Mouse (Mus musculus) MEL (cell line): ENCODE measurements around the gene Pcca. TPM values are rescaled to one million over a fixed set of nuclear protein-coding genes. Genes with fewer than 3 reads are reported as not detected.

Source experiments
- DNase-seq: peaks from one replicate; pipeline ENCODE4 v3.0.0; 2011; ENCODE audit warnings: low read depth, low spot score
- H3K27ac ChIP-seq: 2 replicates; pipeline ENCODE4 v1.5.1; 2012; ENCODE audit warnings: low read depth, mild to moderate bottlenecking, control low read depth, low read length, moderate library complexity; ENCODE audit not compliant: control insufficient read depth
- H3K27me3 ChIP-seq, 2 experiments: fragments of 150-350 bp in 1 of 2; sonication (generic) in 1 of 2; 2 replicates each; pipeline ENCODE4 v1.6.1; 2012; ENCODE audit warnings: low read length in 2 of 2, mild to moderate bottlenecking in 2 of 2, improper control_type of control experiment in 1 of 2, moderate library complexity in 1 of 2; ENCODE audit not compliant: insufficient read depth in 2 of 2, control insufficient read depth in 1 of 2
- H3K36me3 ChIP-seq, 2 experiments: 2 replicates each; pipeline ENCODE4 v1.6.1; 2012 to 2014; ENCODE audit warnings: low read length in 2 of 2, improper control_type of control experiment in 1 of 2, inconsistent platforms in 1 of 2, mild to moderate bottlenecking in 1 of 2; ENCODE audit not compliant: insufficient read depth in 2 of 2, control insufficient read depth in 1 of 2
- H3K4me1 ChIP-seq, 2 experiments: fragments of 150-350 bp in 1 of 2; sonication (generic) in 1 of 2; 2 replicates each; pipeline ENCODE4 v1.6.1; 2012; ENCODE audit warnings: low read length in 2 of 2, improper control_type of control experiment in 1 of 2, mild to moderate bottlenecking in 1 of 2; ENCODE audit not compliant: insufficient read depth in 2 of 2, control insufficient read depth in 1 of 2
- H3K4me3 ChIP-seq, 2 experiments: fragments of 150-350 bp in 1 of 2; sonication (generic) in 1 of 2; 2 replicates each; pipeline ENCODE4 v1.5.1; 2012; ENCODE audit warnings: low read depth in 2 of 2, low read length in 2 of 2, mild to moderate bottlenecking in 2 of 2, moderate library complexity in 2 of 2, control low read depth in 1 of 2, improper control_type of control experiment in 1 of 2; ENCODE audit not compliant: control insufficient read depth in 1 of 2, insufficient read depth in 1 of 2
- H3K79me2 ChIP-seq: 2 replicates; pipeline ENCODE4 v1.6.1; 2012; ENCODE audit warnings: mild to moderate bottlenecking, low read length, moderate library complexity; ENCODE audit not compliant: control insufficient read depth, poor library complexity, insufficient read depth
- H3K9ac ChIP-seq: 2 replicates; pipeline ENCODE4 v1.6.1; 2012; ENCODE audit warnings: low read depth, mild to moderate bottlenecking, control low read depth, low read length, moderate library complexity; ENCODE audit not compliant: control insufficient read depth, poor library complexity, severe bottlenecking
- H3K9me3 ChIP-seq: fragments of 150-350 bp; sonication (generic); replicated peaks from 2 replicates; pipeline ENCODE4 v1.6.1; 2012; ENCODE audit warnings: mild to moderate bottlenecking, low read length, improper control_type of control experiment, moderate library complexity; ENCODE audit not compliant: insufficient read depth
- BHLHE40 ChIP-seq: IDR thresholded peaks from 2 replicates; pipeline ENCODE4 v1.6.1; 2012; ENCODE audit warnings: low read depth, mild to moderate bottlenecking, inconsistent platforms, low read length, improper control_type of control experiment, borderline replicate concordance
- CHD1 ChIP-seq: IDR thresholded peaks from 2 replicates; pipeline ENCODE4 v1.6.1; 2012; ENCODE audit warnings: low read depth, mild to moderate bottlenecking, inconsistent platforms, low read length, improper control_type of control experiment
- CHD2 ChIP-seq: IDR thresholded peaks from 2 replicates; pipeline ENCODE4 v1.6.1; 2011; ENCODE audit warnings: low read length, improper control_type of control experiment
- E2F4 ChIP-seq: IDR thresholded peaks from 2 replicates; pipeline ENCODE4 v1.6.1; 2011; ENCODE audit warnings: low read depth, low read length, improper control_type of control experiment, borderline replicate concordance
- ELF1 ChIP-seq: IDR thresholded peaks from 2 replicates; pipeline ENCODE4 v1.6.1; 2014; ENCODE audit warnings: low read depth, mild to moderate bottlenecking, inconsistent platforms, low read length, improper control_type of control experiment, moderate library complexity
- JUND ChIP-seq: IDR thresholded peaks from 2 replicates; pipeline ENCODE4 v1.6.1; 2011; ENCODE audit warnings: low read depth, mild to moderate bottlenecking, improper control_type of control experiment, low read length
- KAT2A ChIP-seq: conservative IDR thresholded peaks from 2 replicates; pipeline ENCODE4 v1.6.1; 2012; ENCODE audit warnings: low read depth, low read length, improper control_type of control experiment, inconsistent platforms
- MAFK ChIP-seq: IDR thresholded peaks from 2 replicates; pipeline ENCODE4 v1.6.1; 2011; ENCODE audit warnings: low read depth, mild to moderate bottlenecking, low read length, improper control_type of control experiment, borderline replicate concordance
- MAZ ChIP-seq: IDR thresholded peaks from 2 replicates; pipeline ENCODE4 v1.6.1; 2012; ENCODE audit warnings: low read depth, mild to moderate bottlenecking, inconsistent platforms, low read length, improper control_type of control experiment
- MXI1 ChIP-seq: IDR thresholded peaks from 2 replicates; pipeline ENCODE4 v1.6.1; 2011; ENCODE audit warnings: mild to moderate bottlenecking, low read depth, low read length, improper control_type of control experiment
- MYC ChIP-seq: IDR thresholded peaks from 2 replicates; pipeline ENCODE4 v1.6.1; 2011; ENCODE audit warnings: low read depth, mild to moderate bottlenecking, low read length, improper control_type of control experiment, moderate library complexity
- NELFE ChIP-seq: IDR thresholded peaks from 2 replicates; pipeline ENCODE4 v1.6.1; 2011; ENCODE audit warnings: low read depth, low read length, improper control_type of control experiment
- POLR2A ChIP-seq, 2 experiments: IDR thresholded peaks; 2 replicates each; pipeline ENCODE4 v1.6.1; 2011 to 2012; ENCODE audit warnings: low read length in 2 of 2, mild to moderate bottlenecking in 2 of 2, control low read depth in 1 of 2, improper control_type of control experiment in 1 of 2, low read depth in 1 of 2, moderate library complexity in 1 of 2; ENCODE audit not compliant: control insufficient read depth in 1 of 2, insufficient read depth in 1 of 2, poor library complexity in 1 of 2
- RAD21 ChIP-seq: IDR thresholded peaks from 2 replicates; pipeline ENCODE4 v1.6.1; 2011; ENCODE audit warnings: mild to moderate bottlenecking, low read depth, low read length, improper control_type of control experiment
- SIN3A ChIP-seq: IDR thresholded peaks from 2 replicates; pipeline ENCODE4 v1.6.1; 2012; ENCODE audit warnings: low read length, improper control_type of control experiment, inconsistent platforms
- SMC3 ChIP-seq: IDR thresholded peaks from 2 replicates; pipeline ENCODE4 v1.6.1; 2011; ENCODE audit warnings: low read depth, low read length, improper control_type of control experiment
- TBP ChIP-seq: IDR thresholded peaks from 2 replicates; pipeline ENCODE4 v1.8.0; 2011; ENCODE audit warnings: low read depth, low read length, improper control_type of control experiment
- TCF12 ChIP-seq: IDR thresholded peaks from 2 replicates; pipeline ENCODE4 v1.6.1; 2014; ENCODE audit warnings: low read depth, mild to moderate bottlenecking, inconsistent platforms, low read length, improper control_type of control experiment, moderate library complexity
- USF1 ChIP-seq: IDR thresholded peaks from 2 replicates; pipeline ENCODE4 v1.6.1; 2014; ENCODE audit warnings: low read depth, mild to moderate bottlenecking, inconsistent platforms, low read length, improper control_type of control experiment, moderate library complexity
- USF2 ChIP-seq, 2 experiments: IDR thresholded peaks; 2 replicates each; pipeline ENCODE4 v1.6.1; 2011 to 2012; ENCODE audit warnings: improper control_type of control experiment in 2 of 2, low read length in 2 of 2, borderline replicate concordance in 1 of 2, inconsistent platforms in 1 of 2, low read depth in 1 of 2, mild to moderate bottlenecking in 1 of 2; ENCODE audit not compliant: insufficient read depth in 1 of 2
- polyA plus RNA-seq, 2 experiments: library from polyadenylated mRNA; stranded (reverse) in 1 of 2; unstranded in 1 of 2; fragments of >175 nt in 1 of 2; fragments of >200 nt in 1 of 2; gene quantifications; 2 replicates each; pipeline versions ENCODE4 v1.2.1 to v1.2.4; 2012; ENCODE audit warnings: low replicate concordance in 2 of 2, low read depth in 1 of 2; ENCODE audit not compliant: insufficient read length in 2 of 2, insufficient read depth in 1 of 2, missing spikeins in 1 of 2
- total RNA-seq: library from RNA; depleted of rRNA; stranded (reverse); fragments of 300-350 nt; gene quantifications from 2 replicates; pipeline ENCODE4 v1.2.3, GENCODE M21; 2012

Pcca gene
- total and polyA plus RNA-seq, 3 experiments, result 21.2 to 22.7 TPM; not detected in 1

GRCm38 (mm10) chr14:122534017-122534924, at the start of gene Pcca (continued):
- TF ChIP-seq CHD1 (no peak), MAZ (peak; percentile 60; the same call in 1 of the 2 replicates), TCF12 (peak; percentile 26; the same call in 1 of the 2 replicates), RAD21 (no peak; the same call in 1 of the 2 replicates), SMC3 (no peak)

GRCm38 (mm10) chr14:122484458-122484843, 49.7 kb upstream of the Pcca start:
- no peak overlapping the region for H3K9ac ChIP-seq
- H3K79me2 ChIP-seq, result no peaks in the 10 kb centered on the region
- no peaks in the 10 kb centered on the region for H3K4me1 ChIP-seq
- H3K9me3 ChIP-seq, result no peaks in the 10 kb centered on the region
- H3K36me3 ChIP-seq, result no peaks in the 10 kb centered on the region
- TF ChIP-seq JUND, result no peak
- TF ChIP-seq NELFE, result no peak
- no peak for TF ChIP-seq USF2 (IDR thresholded peaks at IDR 0.05; ENCODE audit: borderline replicate concordance in 1 of 2, insufficient read depth in 1 of 2, low read depth in 1 of 2, low read length in 2 of 2)
- no peak for TF ChIP-seq MXI1
- TF ChIP-seq KAT2A, result no peak
- no peak for TF ChIP-seq MAFK
- TF ChIP-seq POLR2A (IDR thresholded peaks at IDR 0.05; ENCODE audit: control insufficient read depth in 1 of 2, insufficient read depth in 1 of 2, low read depth in 1 of 2, low read length in 2 of 2, poor library complexity in 1 of 2), result no peak
- no peak for TF ChIP-seq SIN3A
- TF ChIP-seq E2F4, result no peak
- no peak for TF ChIP-seq TBP
- TF ChIP-seq MAZ, result no peak
- no peak for TF ChIP-seq CHD2
- no peak for TF ChIP-seq MYC
- TF ChIP-seq RAD21, result no peak
- no peak for TF ChIP-seq BHLHE40
- TF ChIP-seq USF1, result no peak
- no peak for TF ChIP-seq ELF1
- no peak overlapping the region for H3K27ac ChIP-seq
- DNase-seq, result no peak
- no peak overlapping the region for H3K4me3 ChIP-seq
- no peaks in the 10 kb centered on the region for H3K27me3 ChIP-seq
